Mouse (Mus musculus) stomach, embryonic 15.5 days (tissue): Measurements from ENCODE around the gene Zfp663. TPM values are rescaled to one million over a fixed set of nuclear protein-coding genes. Genes with fewer than 3 reads are reported as not detected.

Source experiments
- ATAC-seq: fragments of 200-750 bp; cut with Nextera tagmentation; 2 replicates; pipeline ENCODE4 v1.8.0; 2017; ENCODE audit warnings: low read depth, moderate number of reproducible peaks, moderate TSS enrichment; ENCODE audit not compliant: insufficient read depth, low FRiP score
- H3K27ac ChIP-seq: fragments of 300-500 bp; sonication (generic); 2 replicates; pipeline ENCODE4 v1.5.1; 2015; ENCODE audit warnings: mild to moderate bottlenecking, inconsistent platforms
- H3K27me3 ChIP-seq: fragments of 300-500 bp; sonication (generic); replicated peaks from 2 replicates; pipeline ENCODE4 v1.6.1; 2015; ENCODE audit warnings: inconsistent platforms
- H3K36me3 ChIP-seq: fragments of 300-500 bp; sonication (generic); 2 replicates; pipeline ENCODE4 v1.6.1; 2015; ENCODE audit warnings: inconsistent platforms
- H3K4me1 ChIP-seq: fragments of 300-500 bp; sonication (generic); 2 replicates; pipeline ENCODE4 v1.6.1; 2015; ENCODE audit warnings: inconsistent platforms
- H3K4me2 ChIP-seq: fragments of 300-500 bp; sonication (generic); 2 replicates; pipeline ENCODE4 v1.6.1; 2015; ENCODE audit warnings: mild to moderate bottlenecking, inconsistent platforms
- H3K4me3 ChIP-seq: fragments of 300-500 bp; sonication (generic); replicated peaks from 2 replicates; pipeline ENCODE4 v1.5.1; 2015; ENCODE audit warnings: inconsistent platforms
- H3K9ac ChIP-seq: fragments of 300-500 bp; sonication (generic); 2 replicates; pipeline ENCODE4 v1.6.1; 2015; ENCODE audit warnings: inconsistent platforms
- H3K9me3 ChIP-seq: fragments of 300-500 bp; sonication (generic); 2 replicates; pipeline ENCODE4 v1.6.1; 2016; ENCODE audit warnings: inconsistent platforms
- WGBS: fragments of 180-500 bp; shearing (Covaris S2); methylation state at CpG from one replicate; pipeline ENCODE4 v1.1.7; 2015; 5-methylcytosine and 5-hydroxymethylcytosine counted together
- polyA plus RNA-seq: library from polyadenylated mRNA; unstranded; fragments of >200 nt; fragmentation: Nextera tagmentation; extraction: Ambion mirVana; gene quantifications from 2 replicates; pipeline ENCODE4 v1.2.1, GENCODE M21; 2015

Gene Zfp663
- polyA plus RNA-seq, 1 experiment from 2014 or later, result 0.64 TPM

GRCm38 (mm10) chr2:165326304-165327190, 42.0 kb downstream of the Zfp663 start, which contains the start of gene Elmo2:
Gene Elmo2 (minus strand): TSS chr2:165326479.
- H3K9me3 ChIP-seq, result no peaks in the 10 kb centered on the region
- peak; percentile 98 for ATAC-seq
- H3K9ac ChIP-seq, result peak within 1 kb of the TSS; percentile 66
- H3K27ac ChIP-seq, result peak within 1 kb of the TSS; percentile 71
- H3K4me3 ChIP-seq, result peak within 1 kb of the TSS; percentile 72
- peak within 1 kb of the TSS; percentile 94 for H3K4me2 ChIP-seq
- H3K4me1 ChIP-seq, result peaks cover 37% of the 10 kb centered on the region
- WGBS, result 0% methylated on average over 55 of the region's 55 CpGs
- no peaks in the 10 kb centered on the region for H3K36me3 ChIP-seq
- H3K27me3 ChIP-seq, result no peaks in the 10 kb centered on the region

DNA sequence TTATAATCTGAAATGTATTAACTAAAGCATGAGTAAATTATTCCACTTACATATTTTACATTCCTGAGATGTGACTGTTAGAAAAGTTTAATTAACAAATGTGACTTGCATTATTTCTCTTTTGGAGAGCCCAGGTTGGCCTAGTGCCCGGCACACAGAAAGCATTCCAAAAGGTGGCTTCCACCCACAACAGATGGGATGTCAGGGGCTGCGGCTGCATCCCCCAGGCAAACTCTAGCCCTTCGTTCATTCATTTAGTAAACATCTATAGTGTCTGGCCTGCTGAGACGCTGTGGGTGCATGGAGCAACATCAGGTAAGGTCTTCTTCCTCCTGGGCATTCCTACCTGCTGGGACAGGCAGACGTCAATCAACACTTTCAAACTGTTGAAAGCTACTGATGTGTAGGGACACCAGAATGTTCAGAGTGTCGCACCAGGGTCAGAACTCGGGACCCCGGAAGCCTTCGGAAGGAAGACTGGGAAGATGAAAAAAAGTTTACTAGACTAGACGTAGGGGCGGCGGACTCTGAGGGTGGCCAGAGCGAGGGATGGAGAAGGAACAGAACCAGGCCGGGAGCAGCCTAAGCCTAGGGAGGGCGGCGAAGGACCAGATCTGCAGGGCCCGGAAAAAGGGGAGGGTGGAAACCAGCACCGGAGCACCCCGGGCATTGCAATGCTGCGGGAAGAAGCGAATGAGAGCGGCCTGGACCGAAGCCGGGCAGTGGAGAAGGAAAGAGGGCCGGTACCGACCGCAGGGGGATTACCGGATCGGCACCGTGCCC, 42.8 kb downstream of the Zfp663 start:
- peak overlapping the region; percentile 94 for H3K4me2 ChIP-seq

GRCm38 (mm10) chr2:165323928-165324327, 44.6 kb downstream of the Zfp663 start:
- Histone ChIP-seq H3K36me3 (no peaks in the 10 kb centered on the region), H3K4me2 (no peak overlapping the region), H3K4me3 (no peak overlapping the region), H3K4me1 (peaks cover 50% of the 10 kb centered on the region), H3K27ac (no peak overlapping the region), H3K27me3 (no peaks in the 10 kb centered on the region), H3K9ac (no peak overlapping the region), H3K9me3 (no peaks in the 10 kb centered on the region)
- no peak for ATAC-seq
- WGBS, result 65% methylated on average over 5 of the region's 5 CpGs

More for the DNA sequence above, 42.8 kb downstream of the Zfp663 start:
- Histone ChIP-seq H3K27ac (peak overlapping the region; percentile 71), H3K4me1 (peaks cover 44% of the 10 kb centered on the region), H3K36me3 (no peaks in the 10 kb centered on the region), H3K4me3 (peak overlapping the region; percentile 72), H3K9ac (peak overlapping the region; percentile 66), H3K27me3 (no peaks in the 10 kb centered on the region), H3K9me3 (no peaks in the 10 kb centered on the region)
- under 1% methylated on average over 30 of the region's 30 CpGs for WGBS
- ATAC-seq, result peak; percentile 14; the same call in 1 of the 2 replicates

DNA sequence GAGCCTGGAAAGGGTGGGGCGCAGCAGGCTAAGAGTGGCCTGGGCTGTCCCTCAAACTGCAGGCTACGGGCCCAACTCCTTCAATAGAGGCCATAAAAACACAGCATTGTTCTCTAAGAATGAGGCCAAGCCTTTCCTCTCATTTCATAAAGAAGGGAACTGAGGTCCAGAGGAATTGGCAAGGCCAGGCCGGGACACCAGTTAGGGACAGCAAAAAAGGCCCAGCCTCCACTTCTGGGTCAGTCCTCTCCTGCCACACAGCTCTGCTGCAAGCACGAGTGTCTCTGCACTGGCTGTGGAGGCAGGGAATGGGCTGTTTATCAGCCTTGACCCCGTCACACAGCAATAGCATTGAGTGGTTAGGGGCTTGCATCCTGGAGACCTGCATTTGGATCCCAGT, 45.0 kb downstream of the Zfp663 start:
- Histone ChIP-seq H3K9ac (no peak overlapping the region), H3K4me1 (peaks cover 55% of the 10 kb centered on the region), H3K36me3 (no peaks in the 10 kb centered on the region), H3K27ac (no peak overlapping the region), H3K4me3 (no peak overlapping the region), H3K27me3 (no peaks in the 10 kb centered on the region), H3K9me3 (no peaks in the 10 kb centered on the region), H3K4me2 (no peak overlapping the region)
- WGBS, result 74% methylated on average over 5 of the region's 5 CpGs
- no peak for ATAC-seq

DNA sequence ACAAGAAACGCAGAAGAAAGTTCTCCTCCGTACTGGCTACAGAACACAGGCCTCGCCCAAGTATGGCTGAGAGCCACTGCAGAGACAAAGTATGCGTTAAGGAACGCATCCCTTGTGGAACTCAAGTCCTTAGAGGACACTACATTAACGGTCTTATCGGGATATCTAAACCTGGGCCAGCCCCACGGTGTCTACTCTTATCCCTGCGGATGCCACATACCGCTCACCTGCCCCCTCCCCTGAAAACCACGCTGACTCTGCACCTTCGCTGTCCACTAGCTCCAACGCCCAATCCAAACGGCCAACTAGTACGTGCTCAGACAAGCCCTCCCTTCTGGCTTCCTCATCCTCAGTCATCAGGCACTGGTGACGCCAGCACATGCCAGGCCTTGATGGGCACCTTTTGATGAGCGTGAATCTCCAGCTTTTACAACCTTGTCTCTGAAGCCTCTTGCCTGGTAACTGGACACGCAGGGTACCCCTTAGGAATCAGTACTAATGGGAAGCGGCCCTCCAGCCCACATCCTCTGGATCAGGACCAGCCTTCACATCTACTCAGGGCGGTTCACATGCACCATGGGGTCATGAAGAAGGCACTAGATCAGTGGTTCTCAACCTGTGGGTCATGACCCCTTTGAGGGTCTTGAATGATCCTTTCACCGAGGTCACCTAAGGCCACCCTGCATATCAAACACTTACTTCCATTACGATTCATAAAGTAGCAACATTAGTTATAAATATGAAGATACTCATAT, 46.4 kb downstream of the Zfp663 start:
- Histone ChIP-seq H3K9me3 (no peaks in the 10 kb centered on the region), H3K27me3 (no peaks in the 10 kb centered on the region), H3K4me3 (no peak overlapping the region), H3K9ac (0 out of 2 replicates have a peak overlapping the region, but pooled peaks have one; percentile 6), H3K36me3 (no peaks in the 10 kb centered on the region), H3K4me2 (no peak overlapping the region), H3K27ac (peak overlapping the region; percentile 73; the same call in 1 of the 2 replicates), H3K4me1 (peaks cover 61% of the 10 kb centered on the region)
- 84% methylated on average over 22 of the region's 22 CpGs for WGBS
- no peak for ATAC-seq

GRCm38 (mm10) chr2:165321381-165321888, 47.1 kb downstream of the Zfp663 start:
- Histone ChIP-seq H3K4me2 (peak overlapping the region; percentile 3; the same call in 1 of the 2 replicates), H3K27me3 (no peaks in the 10 kb centered on the region), H3K4me3 (no peak overlapping the region), H3K9ac (no peak overlapping the region), H3K4me1 (peaks cover 65% of the 10 kb centered on the region), H3K27ac (peak overlapping the region; percentile 73), H3K9me3 (no peaks in the 10 kb centered on the region), H3K36me3 (no peaks in the 10 kb centered on the region)
- no peak for ATAC-seq
- WGBS, result 64% methylated on average over 8 of the region's 8 CpGs

GRCm38 (mm10) chr2:165320531-165321150, 47.9 kb downstream of the Zfp663 start:
- Histone ChIP-seq H3K9me3 (no peaks in the 10 kb centered on the region), H3K9ac (no peak overlapping the region), H3K27me3 (no peaks in the 10 kb centered on the region), H3K4me1 (peaks cover 67% of the 10 kb centered on the region), H3K27ac (peak overlapping the region; percentile 73), H3K4me2 (no peak overlapping the region; the same call in 1 of the 2 replicates), H3K36me3 (peaks cover 5% of the 10 kb centered on the region; the same call in 1 of the 2 replicates), H3K4me3 (no peak overlapping the region)
- WGBS, result 62% methylated on average over 12 of the region's 12 CpGs
- ATAC-seq, result no peak

DNA sequence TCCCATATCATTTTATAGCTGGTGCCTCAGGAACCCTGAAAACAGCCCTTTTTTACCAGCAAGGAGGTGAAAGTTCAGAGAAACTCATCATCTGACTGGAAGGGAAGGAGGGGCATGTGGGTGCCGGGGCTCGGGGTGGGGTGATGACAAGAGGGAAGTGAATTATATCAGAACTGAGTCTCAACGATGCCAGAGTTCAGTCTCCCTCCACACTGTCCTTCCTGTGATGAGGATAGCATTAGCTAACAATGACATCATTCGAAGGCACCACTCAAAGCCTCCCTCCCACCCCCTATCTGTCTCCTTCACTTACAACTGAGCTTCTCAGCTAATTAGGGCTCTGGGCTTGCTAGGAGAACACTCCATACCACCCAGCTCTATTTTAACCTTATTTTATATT, 49.0 kb downstream of the Zfp663 start:
- H3K4me2 ChIP-seq, result no peak overlapping the region
- no peak overlapping the region for H3K9ac ChIP-seq
- ATAC-seq, result no peak
- H3K27ac ChIP-seq, result 0 out of 2 replicates have a peak overlapping the region, but pooled peaks have one; percentile 16
- H3K27me3 ChIP-seq, result no peaks in the 10 kb centered on the region
- H3K36me3 ChIP-seq, result peaks cover 16% of the 10 kb centered on the region; the same call in 1 of the 2 replicates
- no peaks in the 10 kb centered on the region for H3K9me3 ChIP-seq
- no peak overlapping the region for H3K4me3 ChIP-seq
- 47% methylated on average over 4 of the region's 4 CpGs for WGBS
- peaks cover 55% of the 10 kb centered on the region for H3K4me1 ChIP-seq

GRCm38 (mm10) chr2:165318941-165319340, 49.6 kb downstream of the Zfp663 start:
- H3K9ac ChIP-seq, result no peak overlapping the region; the same call in 1 of the 2 replicates
- 0 out of 2 replicates have a peak overlapping the region, but pooled peaks have one; percentile 6 for H3K4me2 ChIP-seq
- peaks cover 50% of the 10 kb centered on the region for H3K4me1 ChIP-seq
- no peaks in the 10 kb centered on the region for H3K9me3 ChIP-seq
- 74% methylated on average over 7 of the region's 7 CpGs for WGBS
- H3K36me3 ChIP-seq, result peaks cover 18% of the 10 kb centered on the region; the same call in 1 of the 2 replicates
- 0 out of 2 replicates have a peak overlapping the region, but pooled peaks have one; percentile 16 for H3K27ac ChIP-seq
- no peak for ATAC-seq
- no peaks in the 10 kb centered on the region for H3K27me3 ChIP-seq
- no peak overlapping the region for H3K4me3 ChIP-seq

DNA sequence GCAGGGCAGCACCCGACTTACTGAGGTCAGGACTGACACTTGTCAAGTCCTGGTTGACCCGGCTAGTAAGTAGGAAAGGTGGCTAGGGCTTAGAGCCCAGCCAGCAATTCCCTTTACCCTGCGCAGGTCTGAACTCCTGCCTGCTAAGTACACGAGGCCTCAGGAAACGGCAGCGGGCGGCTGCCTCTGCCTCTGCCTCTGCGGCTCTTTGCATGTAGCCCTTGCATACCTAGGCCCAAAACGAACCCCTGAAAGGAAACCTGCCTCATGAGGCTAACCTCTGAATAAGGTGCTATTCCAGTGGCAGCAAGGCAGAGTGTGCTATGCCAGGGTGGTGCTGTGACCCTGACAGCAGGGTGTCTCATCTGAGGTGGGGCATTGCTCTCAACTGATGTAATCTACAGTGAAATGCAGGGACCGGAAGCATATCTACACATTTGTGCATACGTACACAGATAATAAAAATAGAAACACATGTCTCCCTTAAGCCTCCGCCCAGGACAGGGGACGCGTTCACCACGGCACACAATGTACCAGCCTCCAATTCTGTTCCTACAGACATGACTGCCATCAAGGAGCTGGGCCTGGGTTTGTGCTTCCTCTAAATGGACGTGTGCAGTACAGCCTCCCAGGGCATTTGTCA, 50.8 kb downstream of the Zfp663 start:
- Histone ChIP-seq H3K27ac (peak overlapping the region; percentile 59), H3K4me3 (no peak overlapping the region), H3K4me1 (peaks cover 47% of the 10 kb centered on the region), H3K36me3 (peaks cover 21% of the 10 kb centered on the region), H3K4me2 (0 out of 2 replicates have a peak overlapping the region, but pooled peaks have one; percentile 1), H3K9me3 (no peaks in the 10 kb centered on the region), H3K9ac (no peak overlapping the region), H3K27me3 (no peaks in the 10 kb centered on the region)
- no peak for ATAC-seq
- WGBS, result 40% methylated on average over 16 of the region's 16 CpGs
